Mouse (Mus musculus) embryonic facial prominence, embryonic 10.5 days (tissue): ENCODE data around the gene Dnaic1. TPM values are rescaled to one million over a fixed set of nuclear protein-coding genes. Genes with fewer than 3 reads are reported as not detected.

Source experiments
- DNase-seq: peaks from one replicate; pipeline ENCODE4 v3.0.0-alpha.2; 2017; ENCODE audit warnings: low spot score
- H3K27ac ChIP-seq: fragments of 300-500 bp; sonication (generic); replicated peaks from 2 replicates; pipeline ENCODE4 v1.5.1; 2016; ENCODE audit warnings: mild to moderate bottlenecking
- H3K27me3 ChIP-seq: fragments of 300-500 bp; sonication (generic); replicated peaks from 2 replicates; pipeline ENCODE4 v1.6.1; 2016; ENCODE audit warnings: low read depth, mild to moderate bottlenecking; ENCODE audit not compliant: poor library complexity, severe bottlenecking
- H3K36me3 ChIP-seq: fragments of 300-500 bp; sonication (generic); replicated peaks from 2 replicates; pipeline ENCODE4 v1.6.1; 2016; ENCODE audit warnings: mild to moderate bottlenecking, moderate library complexity
- H3K4me1 ChIP-seq: fragments of 300-500 bp; sonication (generic); 2 replicates; pipeline ENCODE4 v1.6.1; 2016
- H3K4me3 ChIP-seq: fragments of 300-500 bp; sonication (generic); 2 replicates; pipeline ENCODE4 v1.5.1; 2016; ENCODE audit warnings: mild to moderate bottlenecking, moderate library complexity
- H3K9me3 ChIP-seq: fragments of 300-500 bp; sonication (generic); 2 replicates; pipeline ENCODE4 v1.6.1; 2016; ENCODE audit warnings: mild to moderate bottlenecking
- WGBS: fragments of 180-500 bp; shearing (Covaris S2); methylation state at CpG from one replicate; pipeline ENCODE4 v1.1.7; 2016; 5-methylcytosine and 5-hydroxymethylcytosine counted together
- polyA plus RNA-seq: library from polyadenylated mRNA; unstranded; fragments of >200 nt; fragmentation: Nextera tagmentation; extraction: Ambion mirVana; gene quantifications from 2 replicates; pipeline ENCODE4 v1.2.1, GENCODE M21; 2016

Dnaic1 gene
- polyA plus RNA-seq, 1 experiment from 2014 or later: 1.3 TPM

DNA sequence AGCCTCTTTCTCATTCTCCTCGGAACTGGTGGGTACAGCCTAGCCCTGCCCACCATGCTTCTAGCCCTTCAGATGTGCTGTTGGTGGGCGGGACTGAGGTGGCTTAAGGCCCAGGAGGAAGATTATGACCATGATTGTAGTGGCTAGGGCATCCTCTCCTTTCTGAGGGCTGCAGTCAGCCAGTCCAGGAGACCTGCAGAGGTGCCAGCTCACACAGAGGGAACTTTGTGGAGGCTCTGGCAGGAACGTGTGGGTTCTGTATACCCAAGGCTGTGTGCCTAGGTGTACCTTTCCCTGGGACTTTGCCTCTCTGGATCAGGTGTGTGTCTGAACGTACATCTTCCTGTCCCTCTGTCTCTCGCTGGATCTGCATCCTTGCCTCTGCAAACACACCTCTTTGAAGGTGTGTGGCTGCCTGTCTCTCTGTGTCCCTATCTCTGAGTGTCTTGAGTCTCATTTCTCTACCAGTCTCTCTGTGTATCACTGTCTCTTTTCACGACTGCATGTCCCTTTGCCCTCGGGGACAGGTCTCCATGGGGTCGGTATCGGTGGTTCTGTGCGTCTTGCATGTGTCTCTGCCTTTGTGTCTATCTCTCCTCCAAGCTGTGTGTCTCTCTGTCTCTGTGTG is 69.8 kb downstream of the Dnaic1 start:
- H3K27ac ChIP-seq: peak overlapping the region; percentile 97
- peaks cover 36% of the 10 kb centered on the region for H3K27me3 ChIP-seq
- WGBS: 12% methylated on average over 10 of the region's 10 CpGs
- H3K9me3 ChIP-seq: peaks cover 13% of the 10 kb centered on the region
- H3K36me3 ChIP-seq: peaks cover 16% of the 10 kb centered on the region
- peaks cover 61% of the 10 kb centered on the region for H3K4me1 ChIP-seq
- peak overlapping the region; percentile 79 for H3K4me3 ChIP-seq
- DNase-seq: peak; percentile 23

DNA sequence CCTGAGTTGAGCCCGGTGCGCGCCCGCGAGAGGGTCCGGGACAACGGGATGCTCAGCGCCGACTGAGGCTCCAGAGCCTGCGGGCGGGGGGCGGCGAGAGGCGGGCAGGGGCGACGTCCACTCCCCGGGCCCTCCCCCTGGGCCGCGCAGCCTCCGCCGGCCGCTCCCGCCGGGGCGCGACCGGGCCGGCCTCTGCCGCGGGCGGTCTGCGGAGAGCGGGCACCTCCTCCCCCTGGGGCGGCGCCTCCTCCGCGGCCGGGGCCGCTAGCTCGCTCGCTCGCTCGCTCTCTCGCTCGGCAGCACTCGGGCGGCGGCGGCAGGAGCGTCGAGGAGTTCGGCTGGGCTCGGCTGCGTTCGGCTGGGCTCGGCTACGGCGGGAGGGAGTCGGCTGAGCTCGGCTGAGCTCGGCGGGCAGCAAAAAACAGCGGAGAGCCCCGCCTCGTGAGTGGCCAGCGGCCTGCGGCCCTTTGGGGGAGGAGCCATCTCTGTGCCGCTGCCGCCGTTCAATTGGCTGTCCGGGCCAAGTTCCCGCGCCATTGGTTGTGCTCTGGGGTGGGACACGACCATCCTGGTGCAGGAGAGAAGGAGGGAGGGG is 70.4 kb downstream of the Dnaic1 start, which contains the start of gene Enho:
Gene Enho, minus strand, starts transcription at position 412 of the 595 bp plus-strand sequence.
- under 1% methylated on average over 74 of the region's 74 CpGs for WGBS
- H3K4me3 ChIP-seq: peak within 1 kb of the TSS; percentile 79
- peak within 1 kb of the TSS; percentile 97 for H3K27ac ChIP-seq
- peaks cover 16% of the 10 kb centered on the region for H3K36me3 ChIP-seq
- peaks cover 29% of the 10 kb centered on the region for H3K27me3 ChIP-seq
- peaks cover 56% of the 10 kb centered on the region for H3K4me1 ChIP-seq
- peaks cover 13% of the 10 kb centered on the region for H3K9me3 ChIP-seq
- DNase-seq: peak; percentile 97

DNA sequence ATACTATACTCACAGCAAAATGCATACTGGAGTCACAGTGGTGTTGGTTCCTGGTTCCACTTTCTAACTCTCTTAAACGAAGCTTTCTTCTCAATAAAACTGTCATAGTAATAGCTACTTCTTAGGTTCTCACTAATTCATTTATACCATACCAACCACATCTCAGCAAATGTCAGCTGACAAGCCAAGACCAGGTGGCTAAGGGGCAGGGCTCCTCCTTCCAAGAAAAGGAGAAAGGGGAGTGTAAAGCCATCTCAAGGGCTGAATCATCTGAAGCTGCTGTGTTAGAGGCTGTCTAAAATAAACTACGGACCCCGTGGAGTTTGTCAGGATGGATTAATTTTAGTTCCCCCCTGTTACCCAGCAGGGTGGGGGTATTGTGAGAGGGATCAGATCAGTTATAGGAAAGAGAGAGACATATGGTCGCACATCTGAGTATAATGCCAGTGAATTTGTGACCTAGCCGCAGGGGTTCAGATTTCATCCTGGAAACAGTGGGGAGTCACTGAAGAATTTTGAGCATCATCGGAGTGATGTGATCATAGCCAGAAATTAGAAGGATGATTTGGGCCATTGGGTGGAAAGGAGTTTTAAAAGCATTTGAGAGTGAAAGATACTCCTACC is 71.7 kb downstream of the Dnaic1 start:
- no peak overlapping the region for H3K27ac ChIP-seq
- DNase-seq: no peak
- WGBS: 81% methylated on average over 6 of the region's 6 CpGs
- H3K4me3 ChIP-seq: no peak overlapping the region
- peaks cover 28% of the 10 kb centered on the region for H3K27me3 ChIP-seq
- H3K9me3 ChIP-seq: peaks cover 13% of the 10 kb centered on the region
- peaks cover 50% of the 10 kb centered on the region for H3K4me1 ChIP-seq
- H3K36me3 ChIP-seq: peaks cover 16% of the 10 kb centered on the region

DNA sequence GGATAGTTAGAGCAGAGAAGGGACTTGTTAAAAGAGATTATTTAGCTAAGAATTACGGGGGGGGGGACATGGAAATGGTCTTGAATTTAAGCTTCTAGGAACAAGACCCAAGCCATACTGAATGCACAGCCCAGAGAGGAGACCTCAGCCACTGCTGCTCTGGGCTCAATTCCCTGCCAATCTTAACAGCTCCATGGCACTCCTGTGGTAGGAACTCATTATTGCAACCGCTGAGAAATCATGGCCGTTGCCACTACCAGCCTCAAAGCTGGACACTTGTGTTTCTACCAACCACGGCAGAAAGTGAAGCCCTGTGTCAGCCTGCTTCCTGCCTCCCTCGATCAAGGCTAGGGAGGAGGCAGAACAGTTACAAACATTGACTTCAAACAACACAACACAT is 75.9 kb downstream of the Dnaic1 start:
- peak; percentile 38 for DNase-seq
- no peak overlapping the region for H3K4me3 ChIP-seq
- H3K27me3 ChIP-seq: peaks cover 4% of the 10 kb centered on the region; the same call in 1 of the 2 replicates
- peaks cover 6% of the 10 kb centered on the region; the same call in 1 of the 2 replicates for H3K9me3 ChIP-seq
- H3K27ac ChIP-seq: no peak overlapping the region
- 31% methylated on average over 5 of the region's 5 CpGs for WGBS
- H3K36me3 ChIP-seq: no peaks in the 10 kb centered on the region
- H3K4me1 ChIP-seq: peaks cover 32% of the 10 kb centered on the region

DNA sequence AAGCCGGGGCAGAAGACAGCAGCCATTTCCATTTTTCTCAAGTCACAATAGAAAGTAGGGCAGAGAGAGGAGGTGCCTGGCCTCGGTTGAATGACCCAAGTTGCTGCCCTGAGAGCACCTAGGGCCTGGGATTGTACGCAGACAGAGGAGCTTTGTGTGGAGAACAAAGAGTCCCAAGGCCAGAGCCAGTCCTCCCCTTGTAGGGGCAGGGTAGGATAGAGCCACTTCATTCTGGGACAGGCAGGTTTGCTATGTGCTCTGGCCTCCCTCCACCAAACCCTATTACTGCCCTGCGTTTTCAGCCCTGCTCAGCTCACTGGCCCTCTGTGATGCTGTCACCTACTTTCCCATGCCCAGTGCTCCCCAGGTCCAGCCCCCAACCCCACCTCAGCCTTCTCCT is 78.6 kb downstream of the Dnaic1 start:
- peaks cover 32% of the 10 kb centered on the region for H3K4me1 ChIP-seq
- no peak overlapping the region for H3K4me3 ChIP-seq
- 21% methylated on average over 4 of the region's 4 CpGs for WGBS
- no peaks in the 10 kb centered on the region for H3K36me3 ChIP-seq
- peaks cover 4% of the 10 kb centered on the region; the same call in 1 of the 2 replicates for H3K27me3 ChIP-seq
- no peak for DNase-seq
- peaks cover 6% of the 10 kb centered on the region; the same call in 1 of the 2 replicates for H3K9me3 ChIP-seq
- peak overlapping the region; percentile 8 for H3K27ac ChIP-seq

DNA sequence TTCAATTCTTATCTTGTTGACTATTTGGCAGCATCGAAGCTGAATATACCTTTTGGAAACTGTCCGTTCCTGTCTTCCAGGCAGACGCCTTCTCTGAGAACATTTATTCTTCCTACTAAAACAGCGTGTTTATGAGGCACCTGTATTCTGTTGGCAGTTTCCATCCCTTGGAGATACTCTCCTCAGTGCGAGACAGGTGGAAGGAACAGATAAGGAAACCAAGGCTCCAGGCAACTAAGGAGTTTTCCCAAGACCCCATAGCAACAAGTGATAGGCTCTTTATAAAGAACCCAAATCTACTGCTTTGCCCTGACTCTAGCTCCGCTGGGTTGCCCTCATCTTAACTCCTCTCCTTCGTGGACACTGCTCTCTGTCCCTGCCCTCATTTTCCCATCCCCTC is 79.1 kb downstream of the Dnaic1 start:
- 72% methylated on average over 7 of the region's 7 CpGs for WGBS
- Histone ChIP-seq H3K4me1 (peaks cover 35% of the 10 kb centered on the region), H3K27ac (peak overlapping the region; percentile 8), H3K4me3 (no peak overlapping the region), H3K36me3 (no peaks in the 10 kb centered on the region), H3K9me3 (peaks cover 4% of the 10 kb centered on the region; the same call in 1 of the 2 replicates), H3K27me3 (peaks cover 4% of the 10 kb centered on the region; the same call in 1 of the 2 replicates)
- DNase-seq: no peak

DNA sequence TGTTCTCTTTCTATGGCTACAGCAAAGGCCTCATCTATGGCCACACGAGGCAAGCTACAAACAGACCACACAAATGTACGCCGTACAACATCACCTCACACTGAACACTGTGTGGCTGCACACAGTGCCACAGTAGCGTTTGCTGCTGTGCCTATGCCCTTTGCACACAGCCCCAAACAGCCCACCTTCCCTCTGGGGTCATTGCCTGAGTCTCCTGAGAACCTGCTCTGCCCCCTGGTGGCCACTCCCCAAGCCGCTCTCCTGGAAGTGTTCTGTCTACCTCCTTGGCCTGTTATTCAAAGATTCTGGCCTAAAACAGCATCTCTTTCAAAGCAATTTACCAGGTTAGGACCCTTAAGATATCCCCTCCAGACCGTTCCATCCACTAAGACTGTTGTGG is 83.7 kb downstream of the Dnaic1 start:
- peaks cover 25% of the 10 kb centered on the region for H3K27me3 ChIP-seq

DNA sequence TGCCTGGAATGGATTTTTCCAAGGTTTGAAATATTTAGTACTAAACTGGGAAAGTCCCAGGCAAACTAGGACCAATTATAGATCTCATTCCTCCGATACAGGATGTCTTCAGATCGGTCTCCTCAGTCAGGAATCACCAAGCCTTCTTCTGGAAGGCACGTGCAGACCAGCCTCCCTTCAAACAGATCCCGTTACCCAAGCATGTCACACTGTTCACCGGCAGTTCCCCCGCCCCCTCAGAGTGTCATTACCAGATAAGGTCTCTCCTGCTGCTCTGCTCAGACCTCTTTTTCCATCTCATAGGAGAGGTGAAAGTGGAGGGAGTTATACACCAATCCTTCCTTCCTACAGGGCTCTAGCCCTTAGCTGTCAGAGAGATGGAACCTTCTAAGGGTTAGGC is 84.2 kb downstream of the Dnaic1 start:
- WGBS: 68% methylated on average over 6 of the region's 6 CpGs
- Histone ChIP-seq H3K4me1 (peaks cover 53% of the 10 kb centered on the region), H3K36me3 (peaks cover 16% of the 10 kb centered on the region), H3K27me3 (peaks cover 28% of the 10 kb centered on the region), H3K9me3 (no peaks in the 10 kb centered on the region), H3K27ac (no peak overlapping the region), H3K4me3 (no peak overlapping the region)
- no peak for DNase-seq

More for the DNA sequence above, 83.7 kb downstream of the Dnaic1 start:
- no peak overlapping the region for H3K4me3 ChIP-seq
- peaks cover 14% of the 10 kb centered on the region for H3K36me3 ChIP-seq
- 42% methylated on average over 6 of the region's 6 CpGs for WGBS
- H3K4me1 ChIP-seq: peaks cover 53% of the 10 kb centered on the region
- DNase-seq: peak; percentile 89
- no peaks in the 10 kb centered on the region for H3K9me3 ChIP-seq
- 0 out of 2 replicates have a peak overlapping the region, but pooled peaks have one; percentile 35 for H3K27ac ChIP-seq

DNA sequence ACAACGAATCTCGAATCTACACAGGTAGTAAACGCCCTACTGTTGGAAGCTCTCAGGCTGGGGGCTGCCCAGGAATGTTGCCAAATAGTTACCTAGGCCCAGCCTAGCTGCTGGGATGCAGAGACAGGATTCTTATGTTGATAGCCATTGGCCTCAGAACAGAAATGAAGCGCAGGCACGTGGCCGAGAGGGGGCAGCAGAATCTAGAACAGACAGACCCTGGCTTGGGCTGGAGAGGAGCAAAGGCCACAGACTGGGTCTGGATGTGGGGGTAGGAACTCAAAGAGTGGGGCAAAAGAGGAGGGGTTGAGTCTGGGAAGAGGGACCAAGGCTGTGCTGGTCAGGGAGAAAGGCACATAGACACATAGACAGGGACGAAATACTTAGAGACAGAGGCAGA is 84.6 kb downstream of the Dnaic1 start:
- Histone ChIP-seq H3K27me3 (peaks cover 33% of the 10 kb centered on the region), H3K36me3 (peaks cover 19% of the 10 kb centered on the region), H3K4me3 (no peak overlapping the region), H3K27ac (peak overlapping the region; percentile 25; the same call in 1 of the 2 replicates), H3K4me1 (peaks cover 55% of the 10 kb centered on the region), H3K9me3 (no peaks in the 10 kb centered on the region)
- peak; percentile 78 for DNase-seq
- WGBS: 11% methylated on average over 7 of the region's 7 CpGs

DNA sequence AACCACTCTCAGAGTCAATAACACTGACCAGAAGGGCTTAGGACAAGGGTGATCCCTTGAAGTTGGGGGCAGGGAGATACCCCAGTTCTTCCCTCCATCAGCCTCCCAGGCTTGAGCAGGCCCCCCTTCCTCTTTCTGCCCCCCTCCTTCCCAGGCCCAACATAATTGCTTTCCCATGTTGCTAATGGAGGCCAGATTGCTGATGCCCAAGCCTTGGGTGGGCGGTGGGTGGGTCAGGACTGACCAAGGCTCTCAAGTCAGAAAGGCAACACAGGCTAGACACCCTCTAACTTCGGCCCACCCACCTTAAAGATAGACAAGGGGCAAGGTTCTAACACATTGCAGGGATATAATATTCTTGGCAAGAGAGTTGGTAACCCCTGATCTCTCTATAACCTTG is 86.0 kb downstream of the Dnaic1 start:
- WGBS: 58% methylated on average over 2 of the region's 2 CpGs

DNA sequence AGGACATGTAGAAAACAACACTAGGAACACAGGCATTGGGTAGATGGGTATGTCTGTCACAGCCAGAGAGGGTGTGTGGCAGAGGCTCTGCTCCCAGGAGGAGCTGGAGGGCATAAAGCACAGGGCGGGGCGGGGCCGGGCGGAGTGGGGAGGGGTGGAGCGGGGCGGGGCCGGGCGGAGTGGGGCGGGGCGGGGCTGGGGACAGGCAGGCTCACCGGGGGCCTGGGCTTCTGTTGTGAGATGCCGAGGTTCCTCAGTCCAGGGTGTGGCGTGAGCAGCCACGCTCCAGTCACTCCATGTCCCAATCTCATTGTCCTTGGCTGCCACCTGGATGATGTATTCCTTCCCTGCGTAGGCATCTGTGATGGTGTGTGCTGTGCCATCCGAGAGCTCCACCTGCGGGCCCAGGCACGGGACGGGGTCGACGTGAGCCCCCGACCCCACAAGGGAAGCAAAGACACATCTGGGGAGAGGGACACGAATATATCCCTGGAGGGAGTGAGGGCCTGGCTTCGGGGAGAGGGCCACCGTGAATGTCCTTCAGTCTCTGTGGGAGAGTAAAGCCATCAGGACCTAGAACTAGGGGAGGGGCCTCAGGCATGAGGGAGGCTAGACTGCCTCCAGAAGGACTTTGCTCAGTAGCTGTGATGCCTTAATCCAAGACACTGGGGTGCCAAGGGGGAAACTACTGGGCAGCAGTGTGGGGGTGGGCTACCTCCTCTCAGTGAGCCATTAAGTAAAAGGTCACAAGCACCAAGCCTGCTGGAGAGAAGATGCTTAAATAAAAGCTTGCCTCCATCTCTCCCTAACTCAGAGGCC is 89.2 kb downstream of the Dnaic1 start:
- 14% methylated on average over 25 of the region's 25 CpGs for WGBS
- no peaks in the 10 kb centered on the region for H3K9me3 ChIP-seq
- H3K27ac ChIP-seq: peak overlapping the region; percentile 57
- peak overlapping the region; percentile 32 for H3K4me3 ChIP-seq
- peaks cover 68% of the 10 kb centered on the region for H3K27me3 ChIP-seq
- H3K36me3 ChIP-seq: peaks cover 52% of the 10 kb centered on the region
- DNase-seq: peak; percentile 62
- peaks cover 91% of the 10 kb centered on the region for H3K4me1 ChIP-seq

More for the DNA sequence above, 86.0 kb downstream of the Dnaic1 start:
- DNase-seq: peak; percentile 64
- Histone ChIP-seq H3K27ac (peak overlapping the region; percentile 25), H3K9me3 (no peaks in the 10 kb centered on the region), H3K36me3 (peaks cover 27% of the 10 kb centered on the region), H3K4me3 (no peak overlapping the region), H3K27me3 (peaks cover 44% of the 10 kb centered on the region), H3K4me1 (peaks cover 68% of the 10 kb centered on the region)

DNA sequence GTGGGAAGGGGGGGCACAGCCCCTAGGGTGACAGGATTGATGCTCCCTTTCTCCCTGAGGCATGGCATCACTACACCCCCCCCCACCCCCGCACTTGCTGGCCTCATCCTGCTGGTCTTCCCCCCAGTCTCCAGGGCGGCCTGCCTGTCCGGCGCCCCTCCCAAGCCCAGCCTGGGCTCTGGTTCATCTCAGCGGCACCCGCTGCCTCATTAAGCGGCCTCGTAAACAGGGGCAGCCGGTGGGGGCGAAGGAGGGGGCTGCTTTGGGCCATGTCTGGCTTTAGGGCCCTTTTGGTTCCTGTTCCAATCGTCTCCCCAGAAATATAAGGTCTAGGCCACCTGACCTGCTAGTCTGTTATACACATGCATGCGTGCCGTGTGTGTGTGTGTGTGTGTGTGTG is 90.0 kb downstream of the Dnaic1 start:
- H3K36me3 ChIP-seq: peaks cover 55% of the 10 kb centered on the region
- no peak overlapping the region for H3K4me3 ChIP-seq
- H3K27me3 ChIP-seq: peaks cover 68% of the 10 kb centered on the region
- WGBS: 62% methylated on average over 13 of the region's 13 CpGs
- H3K4me1 ChIP-seq: peaks cover 91% of the 10 kb centered on the region
- DNase-seq: no peak
- H3K27ac ChIP-seq: peak overlapping the region; percentile 57
- H3K9me3 ChIP-seq: no peaks in the 10 kb centered on the region
